Mouse (Mus musculus): ENCODE data around the gene Fam19a2. TPM values are rescaled to one million over a fixed set of nuclear protein-coding genes. Genes with fewer than 3 reads are reported as not detected.

The Fam19a2 gene
- total RNA-seq, 4 experiments from 2014 or later, result 1.3 to 2.2 (median 1.9) TPM

GRCm38 (mm10) chr10:123751676-123752280 is 488.0 kb downstream of the Fam19a2 start:
- no peak for DNase-seq

- DNase-seq, result no peak
Observed at GRCm38 (mm10) chr10:123752755-123753154, 489.0 kb downstream of the Fam19a2 start.

DNA sequence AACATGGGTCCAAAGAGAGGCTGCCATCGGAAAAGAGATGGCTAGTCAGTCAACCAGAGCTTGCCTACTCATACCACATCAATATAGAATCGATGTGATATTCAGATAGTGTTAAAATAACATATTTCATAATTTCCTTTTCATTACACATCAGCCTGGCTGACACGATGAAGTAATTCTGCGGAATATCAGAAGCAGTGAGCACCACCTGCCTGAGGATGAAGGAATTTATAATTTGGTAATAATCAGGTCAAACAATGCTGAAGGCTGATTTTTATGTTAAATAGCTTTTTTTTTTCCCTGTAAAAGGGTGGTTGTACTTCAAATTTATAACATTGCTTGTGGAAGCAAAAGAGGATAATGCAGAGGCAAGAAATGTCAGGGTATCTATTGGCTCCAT is 490.2 kb downstream of the Fam19a2 start:
- DNase-seq, result no peak

- no peak for DNase-seq
Observed at GRCm38 (mm10) chr10:123789374-123789773, 525.6 kb downstream of the Fam19a2 start.

Other genes starting within 250 kb of the Fam19a2 start
- gene Mon2, start 187.5 kb upstream of the Fam19a2 start, total RNA-seq (2022), result 100 to 1,000 TPM in 1 of 4 experiments, 10 to 100 TPM in 3; 76.3 to 124 (median 93.7) TPM
- 10 to 100 TPM; 69.7 to 90.3 (median 73.2) TPM for gene Usp15, start 67.0 kb upstream of the Fam19a2 start, total RNA-seq (2022)

Data from adrenal gland, adult 8-10 months (tissue).